Mouse (Mus musculus) gonadal fat pad, adult 2 months (tissue): ENCODE data around the gene Lzic. TPM values are rescaled to one million over a fixed set of nuclear protein-coding genes. Genes with fewer than 3 reads are reported as not detected.

Source experiments
- DNase-seq: peaks from one replicate; pipeline ENCODE4 v3.0.0-alpha.2; 2012; ENCODE audit warnings: low read depth
- polyA plus RNA-seq: library from polyadenylated mRNA; depleted of rRNA; stranded (reverse); fragments of >200 nt; gene quantifications from 2 replicates; pipeline ENCODE4 v1.2.3, GENCODE M21; 2012

Lzic gene
- polyA plus RNA-seq, 1 experiment, result 12.6 TPM

DNA sequence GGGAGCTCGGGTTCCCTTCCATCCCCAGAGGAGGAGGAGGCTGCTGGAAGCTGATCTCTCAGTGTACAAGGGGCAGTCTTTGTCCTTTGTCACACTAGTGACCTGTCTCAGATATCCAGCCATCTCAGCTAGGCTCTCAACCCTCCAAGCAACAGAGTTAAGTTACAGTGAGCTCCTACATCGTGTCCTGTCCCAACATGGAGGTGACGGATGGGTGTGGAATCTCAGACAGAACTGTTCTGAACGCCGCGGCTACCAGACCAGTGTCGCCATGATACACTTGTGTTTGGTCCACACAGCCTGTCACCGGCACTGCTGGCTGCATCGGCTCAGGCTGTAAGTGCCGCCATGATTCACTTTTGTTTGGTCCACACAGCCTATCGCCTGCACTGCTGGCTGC is 8.0 kb upstream of the Lzic start, which contains the start of gene Tmem274:
Gene Tmem274 (plus strand): TSS at position 301 of the 400 bp plus-strand sequence.
- DNase-seq, result no peak

DNA sequence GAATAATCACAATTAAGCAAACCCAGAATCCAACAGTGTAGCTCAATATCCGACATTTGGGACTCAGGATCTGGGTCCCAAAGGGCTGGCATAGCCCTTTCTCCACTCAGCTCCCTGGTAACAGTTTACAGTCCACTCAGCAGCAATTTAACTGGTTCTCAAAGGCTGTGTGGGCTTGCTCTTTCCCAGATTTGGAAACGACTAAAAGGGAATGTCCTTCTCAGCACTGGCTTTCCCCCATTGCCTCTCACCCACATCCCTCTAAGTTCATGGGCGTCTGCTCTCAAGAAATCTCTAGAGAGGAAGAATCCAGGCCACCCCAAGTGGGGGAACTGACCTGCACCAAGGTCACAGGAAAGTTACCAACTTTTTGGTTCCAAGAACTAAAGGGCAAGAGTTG is 463 bp upstream of the Lzic start:
- no peak for DNase-seq

DNA sequence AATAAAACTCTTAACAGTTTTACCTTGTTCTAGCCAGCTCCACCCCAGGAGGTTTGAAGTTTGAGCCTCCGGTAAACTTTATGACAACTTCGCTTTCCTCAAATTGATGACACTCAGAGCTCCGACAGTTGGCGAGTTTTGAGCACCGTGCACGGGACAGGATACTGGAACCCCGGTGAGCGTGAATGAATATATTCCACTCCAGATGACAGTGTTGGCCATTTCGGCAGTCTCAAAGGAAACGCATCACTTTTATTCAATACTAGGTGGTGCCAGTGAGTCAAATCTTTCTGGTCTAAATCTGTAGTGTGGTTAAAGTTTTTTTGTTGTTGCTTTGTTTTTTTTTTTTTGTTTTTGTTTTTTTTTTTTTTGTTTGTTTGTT is 787 bp downstream of the Lzic start:
- DNase-seq, result no peak

DNA sequence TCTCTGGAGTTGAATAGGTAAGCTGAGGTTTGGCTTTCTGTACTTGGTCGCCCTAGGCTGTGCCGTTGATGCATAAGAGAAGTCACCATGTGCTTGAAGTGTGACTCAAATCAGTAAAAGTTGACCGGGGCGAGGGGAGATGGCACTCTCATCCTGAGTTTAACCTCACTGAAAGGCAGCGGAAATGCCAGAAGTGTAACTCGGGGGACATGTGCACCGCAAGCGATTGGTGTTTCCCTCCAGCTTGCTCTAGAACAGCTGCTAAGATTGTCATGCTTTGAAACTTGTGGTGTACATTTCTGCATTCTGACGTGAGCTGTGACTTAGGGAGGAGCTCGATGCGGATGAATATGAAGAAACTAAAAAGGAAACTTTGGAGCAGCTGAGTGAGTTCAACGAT is 2.7 kb downstream of the Lzic start:
- DNase-seq, result no peak

DNA sequence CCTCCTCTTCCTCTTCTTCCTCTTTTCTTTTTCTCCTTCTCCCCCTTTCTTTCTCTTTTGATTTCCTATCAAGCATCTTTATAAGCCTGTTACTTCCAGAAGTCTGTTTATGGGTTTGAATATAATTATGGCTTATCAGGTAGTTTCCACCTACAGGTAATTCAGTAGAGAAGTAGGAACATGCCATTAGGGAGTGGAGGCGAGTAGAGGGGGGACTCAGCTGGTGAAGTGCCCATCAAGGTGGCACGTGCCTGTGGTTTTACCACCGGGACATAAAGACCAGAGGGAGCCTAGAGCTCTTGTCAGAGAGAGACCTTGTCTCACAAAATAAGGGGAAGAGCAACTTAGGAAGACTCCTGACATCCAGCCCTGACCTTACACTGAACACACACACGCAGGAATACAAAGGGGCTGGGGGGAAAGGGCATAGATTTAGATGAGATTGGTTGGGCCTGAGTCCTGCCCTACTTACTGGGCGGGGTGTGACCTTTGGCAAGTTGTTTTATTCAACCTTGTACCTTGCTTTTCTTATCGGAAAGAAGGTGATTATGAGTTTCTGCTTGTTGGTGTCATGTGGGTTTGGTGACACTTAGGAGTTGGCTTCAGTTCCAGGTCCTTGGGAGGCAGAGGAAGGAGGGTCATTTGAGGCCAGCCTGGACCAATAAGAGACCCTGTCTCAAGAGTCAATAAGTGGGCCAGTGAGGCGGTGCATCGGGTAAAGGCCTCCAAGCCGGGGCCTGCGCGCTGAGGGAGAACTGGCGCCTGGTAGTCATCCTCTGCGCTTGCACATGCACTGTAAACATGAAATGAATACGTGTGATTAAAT is 4.6 kb downstream of the Lzic start:
- no peak for DNase-seq

DNA sequence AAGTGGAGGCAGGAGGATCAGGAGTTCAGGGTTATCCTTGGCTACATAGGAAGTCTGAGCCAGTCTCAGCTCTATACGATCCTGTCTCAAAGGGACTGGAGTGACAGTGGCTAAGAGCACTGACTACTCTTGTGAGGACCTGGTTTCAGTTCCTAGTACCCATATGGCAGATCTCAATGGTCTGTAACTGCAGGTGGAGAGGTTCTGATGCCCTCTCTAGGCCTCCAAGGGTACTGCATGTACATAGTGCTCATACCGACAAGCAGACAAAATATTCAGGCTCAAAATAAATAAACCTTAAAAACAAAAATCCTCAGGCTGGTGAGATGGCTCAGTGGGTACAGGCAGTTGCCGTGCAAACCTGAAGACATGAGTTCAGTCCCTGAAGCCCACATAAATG is 6.1 kb downstream of the Lzic start:
- DNase-seq, result no peak

DNA sequence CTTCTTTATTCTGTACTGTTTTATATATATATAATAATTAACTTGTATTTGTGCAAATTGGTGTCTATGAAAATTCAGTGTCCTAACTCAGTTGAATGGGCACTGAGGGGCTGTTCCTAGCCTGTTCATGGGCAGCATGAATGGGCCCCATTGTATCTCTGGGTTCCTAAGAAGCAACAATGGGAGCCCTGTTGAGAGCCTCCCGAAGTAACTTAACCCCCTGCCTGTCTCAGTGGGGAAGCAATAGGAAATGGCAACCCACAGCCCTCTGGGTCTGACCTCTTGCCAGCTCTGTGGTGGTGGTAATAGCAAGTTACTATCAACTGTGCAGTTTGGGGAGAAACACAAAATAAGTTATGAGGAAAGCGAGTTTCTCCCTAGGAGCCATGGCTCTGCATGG is 11.6 kb downstream of the Lzic start:
- no peak for DNase-seq

DNA sequence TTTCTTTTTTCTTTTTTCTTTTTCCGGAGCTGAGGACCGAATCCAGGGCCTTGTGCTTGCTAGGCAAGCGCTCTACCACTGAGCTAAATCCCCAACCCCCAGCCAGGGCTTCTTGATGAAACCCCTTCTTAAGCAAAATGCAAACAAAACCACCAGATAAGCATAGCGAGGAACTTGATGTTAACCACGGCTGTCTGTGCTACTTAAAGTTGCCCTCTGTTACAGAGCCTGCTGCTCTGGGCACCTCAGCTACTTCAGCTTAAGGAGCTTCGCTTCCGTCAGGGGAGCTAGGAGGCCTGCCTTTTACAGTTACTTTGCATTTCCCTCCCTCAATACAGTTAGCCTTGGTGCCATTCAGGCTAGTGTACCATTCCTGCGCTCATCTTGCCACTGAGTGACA is 13.9 kb downstream of the Lzic start:
- no peak for DNase-seq

DNA sequence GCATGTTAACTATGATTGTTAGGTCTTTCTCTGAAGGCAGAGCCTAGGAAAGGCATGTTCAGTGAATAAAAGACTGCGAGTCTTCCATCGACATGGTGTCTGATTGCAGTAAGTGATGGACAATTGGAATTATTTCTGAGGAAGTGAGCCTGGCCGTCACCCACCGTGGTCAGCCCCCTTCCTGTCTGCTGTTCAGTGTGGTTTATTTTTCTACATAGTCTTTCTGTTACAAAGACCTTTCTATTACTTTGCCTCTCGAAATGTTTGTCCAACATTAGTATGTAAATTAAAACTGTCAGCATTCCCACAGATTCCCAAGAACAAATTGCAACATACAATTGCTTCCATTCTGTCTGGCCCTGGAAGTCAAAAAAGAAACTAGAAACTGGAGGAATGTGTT is 14.8 kb downstream of the Lzic start:
- no peak for DNase-seq

DNA sequence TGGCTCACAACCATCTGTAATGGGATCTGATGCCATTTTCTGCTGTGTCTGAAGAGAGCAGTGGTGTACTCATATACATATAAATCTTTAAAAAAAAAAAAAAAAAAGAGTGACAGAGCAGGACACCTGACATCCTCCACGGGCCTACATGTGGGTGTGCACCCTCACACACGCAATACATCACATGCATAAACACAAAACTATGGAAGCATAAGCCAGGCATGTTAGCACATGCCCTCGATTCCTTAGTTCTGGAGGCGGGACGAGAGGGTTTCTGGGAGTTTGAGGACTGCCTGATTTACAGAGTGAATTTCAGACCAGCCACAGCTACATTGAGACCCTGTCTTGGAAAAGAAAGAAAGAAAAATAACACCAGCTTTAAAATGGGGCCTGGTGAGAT is 19.3 kb downstream of the Lzic start:
- DNase-seq, result no peak

DNA sequence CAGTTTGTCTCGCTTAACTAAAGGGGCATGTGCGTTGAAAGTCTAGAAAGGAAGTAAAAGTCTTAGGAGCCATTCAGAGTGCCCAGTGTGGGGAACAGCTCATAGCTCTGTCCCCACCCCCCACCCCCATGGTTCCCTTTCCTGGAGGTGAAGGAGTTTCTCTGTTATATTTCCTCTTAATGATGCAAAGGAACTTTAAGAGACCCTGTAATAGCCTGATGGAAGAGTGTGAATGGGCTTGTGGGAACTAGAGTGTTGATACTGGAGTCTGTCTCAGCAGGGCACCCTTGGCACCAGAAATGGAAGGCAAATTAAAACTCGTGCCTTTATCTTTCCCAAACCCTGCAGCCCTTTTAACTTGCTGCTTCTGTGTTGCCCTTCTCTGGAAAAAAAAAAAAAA is 19.8 kb downstream of the Lzic start:
- no peak for DNase-seq

DNA sequence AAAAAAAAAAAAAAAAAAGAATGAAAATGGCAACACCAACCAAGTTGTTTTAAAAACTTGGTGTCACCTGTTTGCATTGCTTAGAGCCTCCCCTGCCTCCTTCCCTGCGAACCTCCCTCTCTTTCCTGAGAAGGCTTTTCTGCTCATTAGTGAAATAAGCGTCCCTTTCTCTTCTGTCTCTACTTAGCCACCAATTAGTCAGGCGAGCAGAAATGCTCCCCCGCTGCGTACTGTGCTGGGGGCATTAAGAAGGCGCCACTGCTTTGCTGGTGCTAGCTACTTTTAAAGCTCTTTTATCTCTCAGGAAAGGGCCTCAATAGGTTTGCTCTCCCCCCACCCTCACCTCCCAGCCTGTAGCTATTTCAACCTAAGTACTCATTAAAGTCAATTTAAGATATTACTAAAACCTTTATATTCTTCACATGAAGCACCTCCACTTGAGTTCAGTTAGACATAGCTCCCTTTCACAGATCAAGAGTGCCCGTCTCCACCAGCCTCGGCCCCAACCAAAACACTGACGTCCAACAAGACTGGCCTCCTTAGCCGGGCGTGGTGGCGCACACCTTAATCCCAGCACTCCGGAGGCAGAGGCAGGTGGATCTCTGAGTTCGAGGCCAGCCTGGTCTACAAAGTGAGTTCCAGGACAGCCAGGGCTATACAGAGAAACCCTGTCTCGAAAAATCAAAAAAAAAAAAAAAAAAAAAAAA is 20.4 kb downstream of the Lzic start:
- no peak for DNase-seq

DNA sequence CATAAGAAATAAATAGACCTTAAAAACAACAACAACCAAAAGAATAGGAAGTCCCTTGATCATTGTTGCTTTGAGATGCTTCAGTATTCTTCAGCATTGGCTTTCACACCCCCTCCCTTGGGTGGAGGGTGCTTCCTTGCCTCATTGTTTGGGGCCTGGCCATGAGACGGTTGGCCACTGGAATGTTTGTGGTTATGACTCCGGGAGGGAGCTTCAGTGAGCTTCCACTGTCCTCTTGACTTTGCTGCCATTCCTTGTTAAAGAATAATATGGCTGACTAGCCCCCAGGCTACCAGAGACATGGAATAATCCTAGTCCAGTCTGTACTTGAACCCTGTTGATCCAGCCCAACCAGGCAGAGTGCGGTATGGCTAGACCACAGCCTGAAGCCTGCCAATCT is 21.9 kb downstream of the Lzic start:
- DNase-seq, result no peak

DNA sequence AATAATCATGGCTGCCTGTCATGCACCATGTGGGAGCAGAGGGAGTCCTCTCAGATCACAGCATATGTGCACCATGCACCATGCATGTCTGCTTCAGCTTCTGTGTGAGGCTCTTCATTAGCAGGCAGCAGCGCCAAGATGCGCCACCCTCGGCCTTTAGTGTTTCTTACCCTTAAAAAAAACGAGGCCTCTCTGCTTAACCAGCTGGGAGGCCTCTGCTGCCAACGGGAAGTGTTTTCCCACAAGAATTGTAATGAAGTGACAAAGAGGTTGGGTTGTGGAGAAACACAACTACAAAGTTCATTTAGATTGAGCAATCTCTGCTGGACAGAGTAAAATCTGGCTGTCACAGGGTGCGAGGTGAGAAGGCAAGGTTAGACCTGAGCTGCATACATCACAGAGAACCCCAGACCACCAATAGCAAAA is 26.2 kb downstream of the Lzic start:
- no peak for DNase-seq

DNA sequence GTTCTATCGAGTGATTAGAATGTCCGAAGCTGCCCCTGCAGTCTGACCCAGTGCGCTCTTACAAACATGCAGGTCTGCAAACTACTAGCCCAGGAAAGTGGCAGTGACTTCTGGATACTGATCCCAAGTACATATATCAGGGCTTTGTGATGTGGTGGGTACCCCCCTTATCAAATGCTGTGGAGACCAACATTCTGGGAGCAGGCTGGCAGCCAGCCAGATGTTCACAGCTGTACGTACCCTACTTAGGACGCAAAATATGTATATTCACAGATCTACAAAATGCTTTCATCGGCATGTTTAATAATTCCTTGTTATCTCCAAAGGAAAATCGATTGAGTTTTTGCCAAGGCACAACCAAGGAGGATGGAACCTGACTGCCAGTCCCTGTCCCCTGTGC is 27.0 kb downstream of the Lzic start:
- DNase-seq, result no peak

DNA sequence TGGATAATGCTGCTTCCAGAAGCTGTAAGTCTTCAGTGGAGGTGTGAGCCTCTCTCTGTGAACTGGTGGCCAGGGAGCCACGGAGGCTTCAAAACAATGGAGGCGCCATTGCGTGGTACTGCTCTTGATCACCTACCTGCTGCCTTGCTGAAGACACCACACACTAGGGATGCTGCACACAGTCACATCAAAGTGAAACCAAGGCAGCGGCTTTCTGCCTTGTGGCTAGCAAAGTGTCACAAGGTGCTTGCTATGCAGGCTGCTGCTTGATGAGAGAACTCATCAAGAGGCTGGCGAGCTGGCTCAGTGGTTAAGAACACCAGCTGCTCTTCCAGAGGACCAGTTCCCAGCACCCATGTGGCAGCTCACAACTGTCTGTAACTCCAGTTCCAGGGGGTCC is 30.7 kb downstream of the Lzic start:
- no peak for DNase-seq

DNA sequence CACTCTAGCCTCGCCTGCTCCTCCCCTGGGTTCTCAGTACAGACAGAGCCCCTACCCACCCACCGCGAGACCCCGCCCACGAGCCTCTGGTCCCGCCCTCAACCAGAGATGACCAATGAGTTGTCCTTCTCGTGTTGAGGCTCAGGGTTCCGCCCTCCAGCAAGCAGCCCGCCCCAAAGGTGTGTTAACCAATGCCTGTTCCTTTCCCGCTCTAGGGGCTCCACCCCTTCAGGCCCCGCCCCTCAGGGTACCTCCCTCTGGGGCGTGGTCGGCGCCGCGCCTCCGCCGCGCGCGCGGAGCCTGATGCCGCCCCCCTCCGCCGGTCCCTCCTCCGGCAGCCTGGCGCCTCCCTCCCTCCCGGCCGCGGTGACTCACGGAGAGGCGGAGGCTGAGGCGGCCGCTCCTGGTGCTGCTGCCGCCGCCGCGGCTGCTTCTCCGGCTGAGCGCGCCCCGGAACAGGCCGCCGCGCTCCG is 32.9 kb downstream of the Lzic start, which contains the start of gene Ctnnbip1:
Gene Ctnnbip1 (plus strand): TSS at position 369 of the 473 bp plus-strand sequence.
- peak; percentile 64 for DNase-seq

DNA sequence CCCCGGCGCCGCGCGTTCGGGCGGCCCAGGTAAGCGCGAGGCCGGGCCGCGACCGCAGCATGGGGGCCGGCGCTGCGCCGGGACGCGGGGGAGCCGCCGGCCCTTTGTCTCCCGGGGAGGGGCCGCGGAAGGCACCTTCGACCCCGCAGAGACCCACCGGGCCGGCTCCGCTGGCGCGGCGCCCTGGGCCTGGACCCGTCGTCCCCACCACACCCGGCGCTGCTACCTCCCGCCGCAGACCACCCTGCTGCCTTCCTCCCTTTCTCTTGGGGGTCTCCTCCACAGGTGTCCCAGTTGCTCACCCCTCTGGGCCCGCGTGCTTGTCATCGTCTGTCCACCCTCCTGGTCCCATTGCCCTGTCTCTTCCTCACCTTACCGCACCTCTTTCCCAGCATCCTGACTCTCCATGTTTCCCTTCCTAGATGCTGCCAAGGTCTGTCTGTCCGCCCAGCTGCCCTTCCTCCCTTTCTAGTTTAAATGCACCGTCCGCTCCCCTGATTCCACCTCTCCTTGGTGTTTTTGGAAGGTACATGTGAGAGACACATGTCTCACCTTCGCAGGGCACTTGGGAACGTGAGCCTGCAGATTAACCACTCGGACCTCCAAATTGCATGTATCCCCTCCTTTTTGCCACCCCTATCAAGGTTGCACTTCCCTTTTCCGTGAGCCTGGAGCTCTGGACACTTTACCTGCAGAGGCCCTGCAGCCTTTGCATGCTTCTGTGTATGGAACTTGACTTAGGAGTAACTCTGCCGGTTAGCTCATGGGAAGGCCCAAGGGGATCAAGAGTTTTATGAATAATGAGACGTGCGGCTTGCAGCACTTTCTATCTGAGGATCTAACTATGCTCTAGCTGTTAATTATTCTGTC is 33.6 kb downstream of the Lzic start:
- DNase-seq, result no peak

DNA sequence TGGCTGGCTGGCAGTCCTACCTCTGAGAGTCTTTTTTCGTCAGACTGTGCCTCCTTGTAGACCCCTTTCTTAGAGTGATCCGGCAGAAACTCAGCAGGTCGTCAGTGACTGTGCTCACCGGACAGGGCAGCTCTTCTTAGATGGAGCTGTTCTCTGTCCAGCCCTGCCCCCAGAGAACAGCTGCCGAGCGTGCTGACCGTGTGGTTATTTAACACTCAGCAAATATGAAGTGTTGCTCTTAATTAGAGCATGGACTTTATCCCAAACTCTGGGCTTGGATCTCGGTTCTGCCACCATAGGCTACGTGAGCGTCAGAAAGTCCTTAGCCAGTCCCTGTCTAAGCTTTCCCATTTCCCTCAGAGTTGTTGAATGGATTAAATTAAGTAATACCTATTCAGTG is 36.2 kb downstream of the Lzic start:
- DNase-seq, result no peak

DNA sequence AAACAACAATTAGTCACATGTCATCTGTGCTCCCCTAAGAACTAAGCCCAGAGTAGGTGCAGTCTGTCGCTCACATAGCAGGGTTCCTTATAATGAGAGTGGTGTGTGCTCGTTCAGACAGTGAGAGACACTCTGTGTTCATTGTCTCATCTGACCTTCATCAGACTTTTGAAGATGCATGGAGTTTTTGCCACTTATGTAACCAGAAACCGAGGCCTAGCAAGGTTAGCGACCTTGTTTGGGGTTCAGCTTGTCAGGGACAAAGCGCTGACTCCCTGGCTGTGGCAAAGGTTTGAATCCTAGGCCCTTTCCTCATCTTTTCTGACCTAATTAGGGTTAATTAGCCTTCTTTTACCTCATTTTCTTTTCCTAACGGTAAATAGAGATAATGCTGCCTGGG is 38.9 kb downstream of the Lzic start:
- no peak for DNase-seq

DNA sequence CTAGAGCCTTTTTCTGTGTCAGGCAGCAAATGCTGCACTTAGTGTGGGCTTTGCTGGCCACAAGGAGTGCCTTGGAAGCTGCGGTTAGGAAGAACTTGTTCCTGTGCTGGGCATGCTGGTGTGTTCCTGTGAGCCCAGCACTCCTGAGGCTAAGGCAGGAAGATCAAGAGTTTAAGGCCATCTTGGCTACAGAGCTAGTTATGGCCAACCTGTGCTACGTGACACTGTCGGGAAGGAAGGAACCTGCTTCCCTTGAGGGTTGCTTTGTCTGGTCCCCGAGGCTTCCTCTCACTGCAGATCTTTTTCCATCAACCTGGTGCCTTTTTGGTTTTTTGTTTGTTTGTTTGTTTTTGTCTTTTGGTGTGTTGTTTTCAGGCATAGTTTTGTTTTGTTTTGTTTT is 40.1 kb downstream of the Lzic start:
- DNase-seq, result no peak

DNA sequence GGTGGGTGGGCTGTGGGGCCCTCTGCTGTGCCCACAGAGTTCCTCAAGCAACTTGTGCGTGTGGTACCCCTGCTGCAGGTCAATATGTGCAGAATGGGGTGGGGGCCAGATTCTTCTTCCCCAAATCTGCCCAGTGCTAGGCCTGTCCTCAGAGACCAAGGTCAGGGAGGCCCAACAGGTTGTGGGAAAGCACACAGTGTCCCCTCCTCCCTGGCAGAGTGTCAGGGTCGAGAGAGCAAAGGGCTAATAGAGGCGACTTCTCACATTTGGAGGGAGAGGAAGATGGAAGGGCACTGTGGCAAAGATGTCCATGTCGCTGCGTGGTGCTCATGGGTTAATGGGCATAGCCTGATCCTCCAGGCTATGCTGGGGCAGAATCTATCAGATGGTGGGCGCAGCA is 40.8 kb downstream of the Lzic start:
- DNase-seq, result no peak
